Mouse (Mus musculus) adrenal gland, postnatal 10 days (tissue): Measurements from ENCODE around the gene Gimap7. TPM values are rescaled to one million over a fixed set of nuclear protein-coding genes. Genes with fewer than 3 reads are reported as not detected.
"Not testable (repeated sequence)": the region's sequence is repeated elsewhere in the genome, so short reads cannot be mapped to it uniquely, and the experiment has no call there.

ENCODE experiments used
- DNase-seq: peaks from one replicate; pipeline ENCODE4 v3.0.0; 2021; ENCODE audit warnings: mixed read lengths
- long read RNA-seq, 2 experiments: library from polyadenylated mRNA; stranded (forward); transcript quantifications; one replicate each; pipeline ENCODE4 v2.0.0; 2021
- total RNA-seq, 2 experiments: library from RNA; stranded (reverse); gene quantifications; 2 replicates each; pipeline ENCODE4 v1.2.3; 2021

The Gimap7 gene
- total RNA-seq, result 1 to 10 TPM in 1 of 2 experiments, under 1 TPM in 1; 0.96 to 1.6 TPM
- long read RNA-seq, experiment 1, partial matches to known transcripts, result 1 of 2 reads
- long read RNA-seq, experiment 1, other reads (novel, unspliced or antisense), result 0 of 2 reads
- long read RNA-seq, experiment 2, partial matches to known transcripts, result 0 of 1 reads
- long read RNA-seq, experiment 2, other reads (novel, unspliced or antisense), result 0 of 1 reads

GRCm38 (mm10) chr6:48718455-48718854, at the start of gene Gimap7, which contains the start of gene Gm28053:
Gene Gimap7, plus strand, starts transcription at chr6:48718621.
Gene Gm28053, plus strand, starts transcription at chr6:48718607.
- DNase-seq, result no peak

GRCm38 (mm10) chr6:48669446-48669969, 48.9 kb upstream of the Gimap7 start:
- no peak for DNase-seq

GRCm38 (mm10) chr6:48674291-48675058, 43.9 kb upstream of the Gimap7 start:
- no peak for DNase-seq

GRCm38 (mm10) chr6:48675400-48675930, 43.0 kb upstream of the Gimap7 start:
- no peak for DNase-seq

GRCm38 (mm10) chr6:48675931-48676859, 42.2 kb upstream of the Gimap7 start, which contains the start of gene Gimap9:
Gene Gimap9, plus strand, starts transcription at chr6:48676129.
- peak; percentile 38 for DNase-seq

GRCm38 (mm10) chr6:48676860-48677415, 41.5 kb upstream of the Gimap7 start:
- DNase-seq, result no peak

- DNase-seq, result no peak
Observed at GRCm38 (mm10) chr6:48677492-48678345, 40.7 kb upstream of the Gimap7 start.

GRCm38 (mm10) chr6:48678391-48678790, 40.0 kb upstream of the Gimap7 start:
- no peak for DNase-seq

- no peak for DNase-seq
Observed at GRCm38 (mm10) chr6:48679701-48680100, 38.7 kb upstream of the Gimap7 start.

GRCm38 (mm10) chr6:48680421-48680820, 38.0 kb upstream of the Gimap7 start:
- DNase-seq, result no peak

- DNase-seq, result no peak
Observed at GRCm38 (mm10) chr6:48681472-48682090, 36.8 kb upstream of the Gimap7 start.

GRCm38 (mm10) chr6:48682271-48682670, 36.1 kb upstream of the Gimap7 start:
- DNase-seq, result no peak

- DNase-seq, result not testable (repeated sequence)
Observed at GRCm38 (mm10) chr6:48683263-48683821, 35.1 kb upstream of the Gimap7 start.

GRCm38 (mm10) chr6:48684319-48684718, 34.1 kb upstream of the Gimap7 start, which contains the start of gene Gimap4:
Gene Gimap4, plus strand, starts transcription at chr6:48684549.
- no peak for DNase-seq

- DNase-seq, result no peak
Observed at GRCm38 (mm10) chr6:48684806-48685205, 33.6 kb upstream of the Gimap7 start.

- DNase-seq, result no peak
Observed at GRCm38 (mm10) chr6:48685251-48685650, 33.2 kb upstream of the Gimap7 start.

- no peak for DNase-seq
Observed at GRCm38 (mm10) chr6:48685694-48686665, 32.4 kb upstream of the Gimap7 start.

- no peak for DNase-seq
Observed at GRCm38 (mm10) chr6:48687077-48687476, 31.3 kb upstream of the Gimap7 start.
